Mouse (Mus musculus) heart, adult 2 months (tissue): ENCODE results near the gene Cd4.

ENCODE experiments used
- CTCF ChIP-seq: fragments of 200-600 bp; IDR thresholded peaks from 2 replicates; pipeline ENCODE4 v1.8.1; 2022; ENCODE audit warnings: antibody characterized with exemption, mild to moderate bottlenecking, moderate library complexity
- EP300 ChIP-seq: fragments of 200-500 bp; IDR thresholded peaks from 2 replicates; pipeline ENCODE4 v1.6.1; 2011; ENCODE audit warnings: low read depth, low read length, control low read depth; ENCODE audit not compliant: insufficient read depth
- POLR2A ChIP-seq: fragments of 200-500 bp; IDR thresholded peaks from 2 replicates; pipeline ENCODE4 v1.6.1; 2011; ENCODE audit warnings: mild to moderate bottlenecking, low read depth, low read length, control low read depth; ENCODE audit not compliant: insufficient read depth

DNA sequence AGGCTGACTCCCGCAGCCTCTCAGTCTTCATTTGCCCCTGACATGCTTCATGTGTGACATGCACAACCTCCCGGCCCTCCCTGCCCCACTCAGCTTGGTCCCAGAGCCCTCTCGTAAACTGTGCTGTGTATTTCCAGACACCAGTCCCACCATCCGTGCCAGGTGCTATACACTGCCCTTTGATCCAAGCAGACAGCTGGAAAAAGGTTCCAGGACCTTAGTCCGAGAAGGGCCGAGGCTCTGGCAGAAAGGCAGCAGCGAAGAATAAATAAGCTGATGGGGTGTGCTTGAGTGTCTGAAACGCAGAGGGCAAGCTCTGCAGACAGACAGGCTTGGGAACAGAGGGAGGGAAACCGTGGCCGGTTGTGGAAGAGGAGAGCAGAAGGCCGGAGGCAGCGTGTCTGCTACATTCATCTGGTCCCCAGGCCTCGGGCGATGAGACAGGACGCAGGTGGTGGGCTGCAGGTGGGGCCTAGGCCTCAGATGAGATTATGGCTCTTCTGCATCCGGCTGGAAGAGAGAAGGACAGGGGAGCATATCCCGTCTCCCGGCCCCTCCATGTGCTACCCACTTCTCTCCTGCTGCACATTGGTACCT, 22.2 kb downstream of the Cd4 start:
- no peak for TF ChIP-seq CTCF
- TF ChIP-seq POLR2A = no peak
- no peak for TF ChIP-seq EP300
